Mouse (Mus musculus) kidney, postnatal 14 days (tissue): ENCODE results near the gene AI661453.

Source experiments
- DNase-seq: peaks from one replicate; pipeline ENCODE4 v3.0.0; 2022; ENCODE audit warnings: mixed read lengths

The AI661453 gene

DNA sequence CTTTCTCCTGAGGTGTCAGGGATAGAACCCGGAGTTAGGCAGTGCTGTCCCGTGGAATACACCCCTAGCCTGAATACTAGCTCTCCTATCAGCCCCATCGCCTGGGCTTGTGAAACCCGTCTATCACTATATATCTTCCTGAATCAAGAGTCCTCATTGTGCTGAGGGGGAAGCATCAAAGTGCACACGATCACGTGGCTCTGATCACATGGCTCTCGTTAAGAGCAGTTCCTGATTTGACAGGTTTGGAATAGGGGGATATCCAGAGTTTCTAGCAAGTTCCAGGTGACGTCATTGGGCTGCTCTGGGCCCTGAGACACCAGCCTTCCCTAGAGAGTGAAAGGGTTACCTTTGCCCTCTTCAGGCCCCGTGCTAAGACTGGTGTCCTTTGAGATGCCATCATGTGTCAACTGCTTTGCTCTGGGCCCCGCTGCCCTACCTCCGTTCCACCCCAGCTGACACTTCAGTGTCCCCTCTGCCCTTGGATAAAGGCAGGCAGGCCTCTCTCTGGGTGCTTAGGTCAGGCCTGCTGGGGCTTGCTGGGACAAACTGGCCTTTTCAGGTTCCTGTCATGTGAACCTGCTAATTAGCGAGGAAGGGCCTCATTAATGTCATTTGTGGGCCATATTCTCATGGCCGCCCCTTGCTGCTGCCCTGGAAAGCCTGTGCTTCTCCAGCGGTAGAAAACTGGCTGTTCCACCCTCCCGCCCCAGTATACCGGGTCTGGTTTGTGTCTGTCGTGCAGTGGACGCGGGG, 5.1 kb downstream of the AI661453 start:
- no peak for DNase-seq

GRCm38 (mm10) chr17:47442271-47442670, 5.9 kb downstream of the AI661453 start:
- DNase-seq = no peak

DNA sequence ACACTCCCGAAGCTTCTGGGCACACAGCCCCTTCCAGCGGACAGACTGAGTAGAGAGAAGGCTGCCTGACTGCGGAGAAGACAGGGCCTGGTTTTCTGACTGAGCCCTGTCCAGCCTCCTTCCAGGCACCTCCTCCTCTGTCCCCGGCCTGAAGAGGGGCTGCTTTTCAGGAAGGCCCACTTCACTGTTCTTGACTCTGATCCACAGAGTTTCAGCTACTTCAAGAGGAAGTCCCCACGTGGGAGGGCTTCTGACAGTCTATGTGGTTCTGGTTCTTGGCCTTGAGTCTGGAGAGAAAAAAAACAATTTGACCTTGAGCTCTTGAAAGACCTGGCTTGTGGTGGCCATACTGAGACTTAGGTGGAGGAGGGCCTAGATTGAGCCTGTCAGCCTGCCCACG, 7.7 kb downstream of the AI661453 start:
- DNase-seq = no peak

- DNase-seq = no peak
Measured at GRCm38 (mm10) chr17:47445518-47445917, 9.1 kb downstream of the AI661453 start.

GRCm38 (mm10) chr17:47446025-47446424, 9.6 kb downstream of the AI661453 start:
- no peak for DNase-seq

- no peak for DNase-seq
Measured at GRCm38 (mm10) chr17:47446561-47446960, 10.1 kb downstream of the AI661453 start.

GRCm38 (mm10) chr17:47448523-47449372, 12.3 kb downstream of the AI661453 start:
- peak; percentile 37 for DNase-seq

GRCm38 (mm10) chr17:47449432-47449831, 13.0 kb downstream of the AI661453 start:
- no peak for DNase-seq

GRCm38 (mm10) chr17:47450239-47450638, 13.8 kb downstream of the AI661453 start:
- no peak for DNase-seq

GRCm38 (mm10) chr17:47450880-47451565, 14.6 kb downstream of the AI661453 start:
- DNase-seq = peak; percentile 71

DNA sequence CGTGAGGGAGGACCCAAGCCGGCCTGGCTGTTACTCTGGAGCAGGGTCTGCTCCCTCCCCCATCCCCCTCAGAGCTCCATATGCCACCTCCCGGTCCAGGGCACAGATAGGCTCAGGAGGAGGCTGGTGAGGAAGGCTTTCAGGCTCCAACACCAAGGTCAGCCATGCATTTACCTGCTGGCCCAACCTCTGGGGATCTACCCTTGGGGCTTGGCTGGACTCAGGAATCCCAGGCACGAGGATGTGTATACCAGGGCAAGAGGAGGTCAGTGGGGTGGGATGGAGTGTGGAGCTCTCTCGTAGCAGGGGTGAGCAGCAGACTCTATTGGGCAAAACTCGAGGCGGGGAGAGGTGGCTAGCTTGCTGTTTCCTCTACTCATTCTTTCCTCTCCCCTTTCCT, 16.5 kb downstream of the AI661453 start:
- DNase-seq = peak; percentile 66

DNA sequence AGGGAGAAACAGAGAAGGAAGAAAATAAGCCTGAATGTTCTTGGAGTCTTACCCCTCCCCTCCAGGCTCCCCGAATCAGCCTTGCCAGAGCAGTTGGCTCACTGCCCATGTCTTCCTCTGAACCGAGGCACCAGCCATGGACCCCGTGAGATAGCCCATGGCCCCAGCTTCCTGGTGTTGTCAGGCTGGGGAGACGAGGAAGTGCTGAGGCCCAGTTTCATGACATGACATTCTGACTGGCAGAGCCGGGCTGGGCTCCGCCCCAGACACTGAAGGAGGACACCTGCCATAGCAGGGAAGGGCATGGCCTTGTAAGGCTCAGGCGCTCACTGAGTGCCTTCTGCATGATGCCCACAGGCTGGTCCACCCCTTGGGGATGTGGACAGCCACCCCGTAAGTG, 18.3 kb downstream of the AI661453 start:
- DNase-seq = peak; percentile 60

- DNase-seq = no peak
Measured at GRCm38 (mm10) chr17:47458310-47458709, 21.9 kb downstream of the AI661453 start.

GRCm38 (mm10) chr17:47458936-47459335, 22.5 kb downstream of the AI661453 start:
- no peak for DNase-seq

DNA sequence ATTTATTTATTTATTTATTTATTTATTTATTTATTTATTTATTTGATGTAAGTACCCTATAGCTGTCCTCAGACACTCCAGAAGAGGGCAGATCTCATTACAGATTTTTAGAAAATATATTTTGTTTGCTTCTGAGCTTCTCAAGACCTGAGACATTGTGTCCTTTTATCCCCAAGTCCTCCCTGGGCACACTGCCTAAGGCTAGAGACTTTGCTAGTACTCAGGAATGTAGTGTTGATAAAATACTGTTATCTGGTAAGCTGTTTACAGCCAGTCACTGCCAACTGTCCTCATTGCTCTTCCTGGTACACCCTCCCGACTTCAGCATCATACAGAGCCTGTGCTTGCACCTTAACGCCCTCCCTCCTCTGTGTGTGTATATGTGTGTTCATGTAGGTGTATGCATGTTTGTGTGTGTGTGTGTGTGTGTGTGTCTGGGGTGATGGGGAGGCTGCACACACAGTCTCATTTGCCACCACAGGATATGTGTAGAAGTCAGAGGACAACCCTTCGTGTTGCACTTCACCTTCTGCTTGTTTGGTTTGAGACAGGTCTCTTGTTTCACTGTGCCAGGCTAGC, 23.0 kb downstream of the AI661453 start:
- DNase-seq = no peak

DNA sequence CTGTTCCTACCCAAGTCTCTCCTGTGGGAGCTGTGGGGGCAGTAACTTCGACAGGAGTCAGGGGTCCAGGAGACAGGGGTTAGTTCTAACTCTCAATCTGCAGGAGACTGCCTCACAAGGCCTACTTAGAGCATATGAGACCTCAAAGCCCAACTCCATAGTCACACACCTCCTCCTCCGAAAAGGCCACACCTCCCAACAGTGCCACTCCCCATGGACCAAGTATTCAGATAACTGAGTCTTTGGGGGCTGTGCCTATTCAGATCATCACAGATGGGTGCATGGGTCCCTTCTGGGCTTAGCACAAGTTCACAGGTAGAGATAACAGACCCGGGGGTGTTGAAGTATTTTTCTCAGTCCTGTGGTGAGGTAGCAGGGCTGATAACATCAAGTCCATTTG, 25.3 kb downstream of the AI661453 start:
- no peak for DNase-seq

DNA sequence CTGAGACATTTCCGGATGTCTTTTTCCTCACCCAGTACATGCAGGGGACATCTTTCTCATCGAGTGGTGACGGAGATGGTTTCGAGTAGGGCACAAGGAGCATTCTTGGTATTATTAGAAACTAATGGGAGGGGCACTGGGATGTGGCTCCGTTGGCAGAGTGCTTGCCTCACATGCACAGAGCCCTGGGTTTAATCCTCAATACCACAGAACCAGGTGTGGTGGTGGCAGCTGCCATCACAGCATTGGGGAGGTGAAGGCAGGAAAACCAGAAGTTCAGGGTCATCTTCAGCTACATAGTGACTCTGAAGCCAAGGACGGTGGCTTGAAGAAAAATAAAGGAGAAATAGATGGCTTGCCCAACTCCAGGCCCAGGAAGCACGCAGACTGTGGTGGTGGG, 25.8 kb downstream of the AI661453 start:
- no peak for DNase-seq

DNA sequence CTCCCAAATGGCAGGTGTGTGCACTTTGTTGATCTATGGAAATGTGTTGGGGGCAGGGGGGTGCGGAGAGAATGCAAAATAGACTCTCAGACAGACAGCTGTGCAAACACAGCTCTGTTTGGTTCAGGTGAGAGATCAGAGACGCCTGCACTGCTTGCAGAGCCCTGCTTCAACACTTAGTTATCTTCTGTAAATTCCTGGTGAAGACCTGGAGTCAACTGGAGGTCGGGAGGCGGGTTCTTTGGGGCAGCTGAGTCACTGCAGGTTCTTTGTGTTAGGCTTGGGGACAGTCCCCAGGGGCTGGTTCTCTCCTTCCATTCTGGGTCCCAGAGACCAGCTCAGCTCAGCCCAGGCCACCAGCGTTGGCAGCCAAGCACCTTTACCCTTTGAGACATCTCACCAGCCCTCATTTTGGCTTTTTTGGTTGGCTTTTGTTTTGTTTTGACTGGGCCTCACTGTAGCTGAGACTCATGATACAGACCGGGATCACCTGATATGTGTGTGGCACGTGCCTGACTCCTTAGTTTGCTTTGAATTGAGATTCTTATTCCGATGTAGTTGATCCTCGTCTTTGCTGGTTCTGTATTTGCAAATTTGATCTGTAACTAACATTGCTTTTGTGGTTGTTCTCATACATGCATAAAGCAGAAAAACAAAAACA, 26.4 kb downstream of the AI661453 start:
- DNase-seq = no peak

- DNase-seq = no peak
Measured at GRCm38 (mm10) chr17:47464248-47464965, 28.0 kb downstream of the AI661453 start.

DNA sequence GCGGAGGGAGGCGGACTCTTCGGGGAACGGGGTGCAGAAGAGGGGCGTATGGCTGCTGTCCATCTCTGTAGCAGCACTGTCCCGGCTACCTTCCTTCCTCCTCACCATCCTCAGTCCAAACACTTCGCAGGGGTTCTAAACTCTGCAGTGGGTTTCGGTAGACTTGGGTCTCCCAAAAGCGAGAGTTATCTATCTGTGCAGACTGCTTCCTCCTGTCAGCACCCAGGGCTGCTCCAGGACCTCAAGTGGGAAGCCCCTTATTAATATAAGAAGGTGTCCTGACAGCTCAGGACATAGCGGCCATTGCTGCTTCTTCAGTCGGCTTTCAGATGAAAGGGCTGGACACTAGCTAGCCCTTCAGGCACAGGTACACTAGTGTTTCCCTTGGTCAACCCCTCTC, 28.6 kb downstream of the AI661453 start:
- DNase-seq = no peak

GRCm38 (mm10) chr17:47466284-47466683, 29.9 kb downstream of the AI661453 start:
- DNase-seq = no peak

DNA sequence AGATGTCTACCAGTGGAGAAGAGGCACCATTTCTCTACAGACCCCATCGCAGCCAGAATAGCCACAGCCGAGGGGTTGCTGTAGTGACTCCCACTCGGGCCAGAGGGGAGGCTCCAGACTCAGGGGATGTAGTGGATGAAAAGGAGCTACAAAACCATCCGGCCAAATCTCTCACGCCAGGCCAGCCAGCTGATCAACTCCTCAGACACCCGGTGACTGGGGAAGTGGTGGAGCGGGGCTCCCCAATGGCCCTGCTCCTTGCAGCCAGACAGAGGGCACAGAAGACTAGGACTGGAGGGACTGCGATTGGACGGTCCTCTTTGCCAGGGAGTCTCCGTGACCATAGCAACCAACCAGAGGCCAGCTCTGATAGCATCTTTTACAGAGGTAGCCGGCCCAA, 31.2 kb downstream of the AI661453 start:
- DNase-seq = no peak
